ENCODE assay signal across 8 mouse cellular contexts in the genomic region with DNA sequence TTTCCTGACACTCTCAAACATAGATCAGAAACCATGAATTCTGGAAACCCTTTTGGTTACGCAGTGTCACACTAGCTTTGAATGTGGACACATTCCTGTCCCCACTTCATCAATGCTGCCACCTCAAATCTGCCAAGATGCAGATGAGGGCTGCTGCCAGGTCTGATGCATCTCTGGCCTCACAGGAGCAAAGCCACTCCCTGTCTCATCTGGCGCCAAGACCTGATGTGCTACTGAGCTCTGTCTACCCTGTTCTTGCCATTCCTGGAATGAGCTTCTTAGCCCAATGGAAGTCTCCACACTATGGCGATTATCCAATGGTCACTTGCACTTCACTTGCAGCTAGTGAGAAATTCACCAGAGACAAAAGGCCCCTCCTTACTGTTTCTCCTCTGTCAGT.
"Had no signal": no experiment of that assay in that cellular context is flagged by ENCODE, and none has a peak within 500 bp of the region (broad histone marks: within the 10 kb centered on the region; RNA-seq: fewer than 3 reads in every experiment).

No protein-coding gene starts in this region.

- H3K27me3 ChIP-seq: limb, embryonic 15.5 days; liver, embryonic 12.5 days; midbrain, embryonic 13.5 days had no signal

- H3K4me3 ChIP-seq: left cerebral cortex, adult 2 months; limb, embryonic 15.5 days; liver, embryonic 12.5 days; midbrain, embryonic 13.5 days had no signal

- DNase-seq: kidney, adult 2 months; thymus, postnatal 4 days had no signal

- H3K9ac ChIP-seq: limb, embryonic 15.5 days; liver, embryonic 12.5 days; midbrain, embryonic 13.5 days had no signal

- H3K4me2 ChIP-seq: limb, embryonic 15.5 days; liver, embryonic 12.5 days; midbrain, embryonic 13.5 days had no signal

- H3K36me3 ChIP-seq: limb, embryonic 15.5 days; liver, embryonic 12.5 days; midbrain, embryonic 13.5 days had no signal

- H3K9me3 ChIP-seq: limb, embryonic 15.5 days; liver, embryonic 12.5 days; midbrain, embryonic 13.5 days had no signal

- ATAC-seq: intestine, embryonic 16.5 days; liver, embryonic 12.5 days; midbrain, embryonic 13.5 days had no signal

- H3K27ac ChIP-seq: left cerebral cortex, adult 2 months; limb, embryonic 15.5 days; liver, embryonic 12.5 days; midbrain, embryonic 13.5 days; stomach, postnatal 0 days had no signal

- H3K4me1 ChIP-seq: liver, embryonic 12.5 days; midbrain, embryonic 13.5 days had no signal
